Mouse (Mus musculus): ENCODE data around the gene Acot1. TPM values are rescaled to one million over a fixed set of nuclear protein-coding genes. Genes with fewer than 3 reads are reported as not detected.
"Not testable (repeated sequence)": the region's sequence is repeated elsewhere in the genome, so short reads cannot be mapped to it uniquely, and the experiment has no call there.

Gene Acot1
- total RNA-seq (2014; rRNA removed; ENCODE audit: low replicate concordance) (71.5 and 122 TPM in 2 replicates), polyA plus RNA-seq (2015; fragmentation: Nextera tagmentation; extraction: Ambion mirVana) (137 and 142 TPM in 2 replicates)

DNA sequence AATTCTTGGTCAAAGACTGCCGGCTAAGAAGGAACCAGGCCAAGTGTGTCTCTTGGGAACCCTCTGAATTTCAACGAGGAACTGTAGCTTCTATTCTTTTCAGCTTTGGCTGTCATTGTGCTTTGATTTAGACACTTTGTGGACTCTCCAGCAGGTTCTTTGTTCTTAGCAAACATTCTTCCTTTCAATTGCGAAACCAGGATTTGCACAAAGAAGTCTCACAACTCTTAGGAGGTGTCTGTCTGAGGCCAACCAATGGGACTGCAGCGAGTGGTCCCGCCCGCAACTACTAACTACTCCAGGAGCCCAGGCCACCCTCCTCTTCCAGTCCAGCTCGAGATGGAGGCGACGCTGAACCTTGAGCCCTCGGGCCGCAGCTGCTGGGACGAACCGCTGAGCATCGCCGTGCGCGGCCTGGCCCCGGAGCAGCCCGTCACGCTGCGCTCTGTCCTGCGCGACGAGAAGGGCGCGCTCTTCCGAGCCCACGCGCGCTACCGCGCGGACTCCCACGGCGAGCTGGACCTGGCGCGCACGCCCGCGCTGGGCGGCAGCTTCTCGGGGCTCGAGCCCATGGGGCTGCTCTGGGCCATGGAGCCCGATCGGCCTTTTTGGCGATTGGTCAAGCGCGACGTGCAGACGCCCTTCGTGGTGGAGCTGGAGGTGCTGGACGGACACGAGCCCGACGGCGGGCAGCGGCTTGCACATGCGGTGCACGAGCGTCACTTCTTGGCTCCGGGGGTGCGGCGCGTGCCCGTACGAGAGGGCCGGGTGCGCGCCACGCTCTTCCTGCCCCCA lies at the start of gene Acot1:
Acot1 (plus strand) TSS at position 320 of the 795 bp plus-strand sequence.
- not testable (repeated sequence) for H3K9me3 ChIP-seq (replicated peaks; ENCODE audit: control insufficient read depth, low read length); H3K36me3 ChIP-seq (replicated peaks; ENCODE audit: control insufficient read depth, insufficient read depth, low read length); H3K27me3 ChIP-seq (ENCODE audit: control insufficient read depth, insufficient read depth, low read length)
- Histone ChIP-seq H3K4me3 (ENCODE audit: low read depth, low read length) (peak within 1 kb of the TSS; percentile 55), H3K9ac (replicated peaks; ENCODE audit: low read depth, low read length) (peak within 1 kb of the TSS; percentile 60), H3K27ac (ENCODE audit: low read depth) (peak within 1 kb of the TSS; percentile 71), H3K4me2 (ENCODE audit: low read depth, low read length) (peak within 1 kb of the TSS; percentile 68), H3K4me1 (ENCODE audit: control insufficient read depth, insufficient read depth) (peaks cover 15% of the 10 kb centered on the region)
- DNase-seq (ENCODE audit: low spot score), result peak; percentile 87
- WGBS, result 1% methylated on average over 53 of the region's 70 CpGs
- peak; percentile 94 for ATAC-seq (ENCODE audit: insufficient read depth, low read depth)

DNA sequence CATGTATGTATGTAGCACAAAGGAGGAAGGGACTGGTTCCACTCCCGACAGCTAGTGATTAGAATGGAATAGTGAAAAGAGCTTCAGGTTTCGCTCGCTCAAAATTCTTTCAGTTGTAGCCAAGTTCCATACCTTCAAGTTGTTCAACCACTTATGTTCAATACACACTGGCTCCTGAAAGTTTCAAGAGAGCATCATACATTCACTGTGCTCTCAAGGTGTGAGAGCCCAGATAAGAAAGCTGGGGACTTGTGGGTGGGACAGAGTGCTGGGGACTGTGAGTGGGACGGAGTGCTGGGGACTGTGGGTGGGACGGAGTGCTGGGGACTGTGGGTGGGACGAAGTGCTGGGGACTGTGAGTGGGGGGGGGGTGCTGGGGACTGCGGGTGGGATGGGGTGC lies 44.1 kb upstream of the Acot1 start:
- ATAC-seq (ENCODE audit: insufficient read depth, low read depth) (no peak), DNase-seq (ENCODE audit: low spot score) (no peak)
- 76% methylated on average over 7 of the region's 7 CpGs for WGBS
- H3K4me2 ChIP-seq (ENCODE audit: low read depth, low read length), result no peak overlapping the region
- no peaks in the 10 kb centered on the region for H3K9me3 ChIP-seq (replicated peaks; ENCODE audit: control insufficient read depth, low read length)
- H3K27ac ChIP-seq (ENCODE audit: low read depth), result no peak overlapping the region
- no peaks in the 10 kb centered on the region for H3K36me3 ChIP-seq (replicated peaks; ENCODE audit: control insufficient read depth, insufficient read depth, low read length)
- no peak for TF ChIP-seq CTCF (IDR thresholded peaks at IDR 0.05; ENCODE audit: low read depth)
- TF ChIP-seq EP300 (IDR thresholded peaks at IDR 0.05; ENCODE audit: low read depth), result no peak
- H3K9ac ChIP-seq (replicated peaks; ENCODE audit: low read depth, low read length), result no peak overlapping the region
- no peaks in the 10 kb centered on the region for H3K27me3 ChIP-seq (ENCODE audit: control insufficient read depth, insufficient read depth, low read length)
- H3K4me3 ChIP-seq (ENCODE audit: low read depth, low read length), result no peak overlapping the region
- no peaks in the 10 kb centered on the region for H3K4me1 ChIP-seq (ENCODE audit: control insufficient read depth, insufficient read depth)

DNA sequence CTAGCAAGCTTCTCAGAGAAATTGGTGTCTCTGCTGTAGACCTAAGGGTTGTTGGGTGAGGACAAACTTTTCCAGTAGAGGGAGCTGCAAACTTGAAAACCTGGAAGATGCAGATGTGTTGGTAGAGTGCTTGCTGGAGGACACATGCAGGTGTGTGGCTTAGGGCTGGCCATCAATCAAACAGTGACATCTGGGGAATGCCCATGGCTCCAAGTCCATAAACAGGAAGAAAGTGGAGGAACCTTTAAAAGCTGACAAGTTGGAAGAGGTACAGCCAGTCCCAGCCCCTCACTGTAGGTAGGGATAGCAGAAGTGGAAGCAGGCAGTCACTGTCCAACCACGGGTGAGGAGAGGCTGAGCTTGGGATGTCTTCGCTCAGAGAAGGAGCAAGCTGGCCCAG lies 37.2 kb upstream of the Acot1 start:
- Histone ChIP-seq H3K27ac (ENCODE audit: low read depth) (no peak overlapping the region), H3K9me3 (replicated peaks; ENCODE audit: control insufficient read depth, low read length) (no peaks in the 10 kb centered on the region), H3K36me3 (replicated peaks; ENCODE audit: control insufficient read depth, insufficient read depth, low read length) (no peaks in the 10 kb centered on the region), H3K4me1 (ENCODE audit: control insufficient read depth, insufficient read depth) (no peaks in the 10 kb centered on the region), H3K9ac (replicated peaks; ENCODE audit: low read depth, low read length) (no peak overlapping the region), H3K27me3 (ENCODE audit: control insufficient read depth, insufficient read depth, low read length) (no peaks in the 10 kb centered on the region), H3K4me3 (ENCODE audit: low read depth, low read length) (no peak overlapping the region), H3K4me2 (ENCODE audit: low read depth, low read length) (no peak overlapping the region)
- DNase-seq (ENCODE audit: low spot score) (peak; percentile 61), ATAC-seq (ENCODE audit: insufficient read depth, low read depth) (peak; percentile 49; the same call in 1 of the 2 replicates)
- TF ChIP-seq CTCF (IDR thresholded peaks at IDR 0.05; ENCODE audit: low read depth), result peak; percentile 78
- TF ChIP-seq EP300 (IDR thresholded peaks at IDR 0.05; ENCODE audit: low read depth), result no peak
- WGBS, result 61% methylated on average over 2 of the region's 2 CpGs

DNA sequence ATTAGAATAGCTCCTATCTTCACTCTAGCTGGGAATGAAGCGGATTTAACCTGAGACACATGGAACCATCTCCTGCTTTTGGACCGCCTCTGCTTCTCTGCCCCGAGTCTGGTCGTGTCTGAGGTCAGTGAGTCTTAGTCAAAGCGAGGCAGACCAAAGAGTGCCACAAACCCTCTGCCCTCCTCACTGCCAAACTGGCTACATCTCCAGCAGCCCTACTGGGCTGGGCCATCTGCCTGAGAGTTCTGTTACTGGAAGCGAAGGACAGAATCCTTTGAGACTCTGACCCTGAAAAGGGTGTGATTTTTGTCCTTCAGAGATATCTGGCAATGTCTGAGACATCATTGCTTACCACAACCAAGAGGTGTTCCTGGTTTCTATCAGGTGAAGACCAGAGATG lies 30.4 kb upstream of the Acot1 start:
- Histone ChIP-seq H3K4me1 (ENCODE audit: control insufficient read depth, insufficient read depth) (no peaks in the 10 kb centered on the region), H3K9ac (replicated peaks; ENCODE audit: low read depth, low read length) (no peak overlapping the region), H3K4me3 (ENCODE audit: low read depth, low read length) (no peak overlapping the region), H3K9me3 (replicated peaks; ENCODE audit: control insufficient read depth, low read length) (no peaks in the 10 kb centered on the region), H3K4me2 (ENCODE audit: low read depth, low read length) (no peak overlapping the region), H3K27me3 (ENCODE audit: control insufficient read depth, insufficient read depth, low read length) (no peaks in the 10 kb centered on the region), H3K36me3 (replicated peaks; ENCODE audit: control insufficient read depth, insufficient read depth, low read length) (no peaks in the 10 kb centered on the region), H3K27ac (ENCODE audit: low read depth) (no peak overlapping the region)
- DNase-seq (ENCODE audit: low spot score) (no peak), ATAC-seq (ENCODE audit: insufficient read depth, low read depth) (no peak)
- TF ChIP-seq EP300 (IDR thresholded peaks at IDR 0.05; ENCODE audit: low read depth), result no peak
- TF ChIP-seq CTCF (IDR thresholded peaks at IDR 0.05; ENCODE audit: low read depth), result no peak
- 89% methylated on average over 6 of the region's 6 CpGs for WGBS

DNA sequence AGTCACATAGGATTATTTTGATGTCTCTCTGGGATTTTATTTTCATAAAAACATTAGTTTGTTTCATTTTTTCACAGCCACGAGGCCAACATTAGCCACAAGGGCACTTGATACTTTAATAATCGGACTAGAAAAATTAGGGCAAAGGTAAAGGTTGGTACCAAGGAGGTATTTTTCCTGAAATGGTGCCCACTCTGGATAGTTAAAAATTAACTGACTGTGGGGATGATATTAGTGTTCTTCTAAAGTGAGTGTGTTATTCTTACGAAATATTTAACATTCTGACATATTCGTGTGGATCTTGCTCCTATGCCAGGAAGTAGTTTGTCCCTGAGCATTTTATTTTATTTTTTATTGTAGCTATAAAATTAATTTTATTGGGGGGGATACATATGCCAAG lies 27.7 kb upstream of the Acot1 start:
- H3K27ac ChIP-seq (ENCODE audit: low read depth), result no peak overlapping the region
- H3K9ac ChIP-seq (replicated peaks; ENCODE audit: low read depth, low read length), result no peak overlapping the region
- peaks cover 8% of the 10 kb centered on the region for H3K4me1 ChIP-seq (ENCODE audit: control insufficient read depth, insufficient read depth)
- 82% methylated on average over 4 of the region's 4 CpGs for WGBS
- H3K36me3 ChIP-seq (replicated peaks; ENCODE audit: control insufficient read depth, insufficient read depth, low read length), result no peaks in the 10 kb centered on the region
- ATAC-seq (ENCODE audit: insufficient read depth, low read depth), result no peak
- no peaks in the 10 kb centered on the region for H3K9me3 ChIP-seq (replicated peaks; ENCODE audit: control insufficient read depth, low read length)
- no peak overlapping the region for H3K4me2 ChIP-seq (ENCODE audit: low read depth, low read length)
- DNase-seq (ENCODE audit: low spot score), result no peak
- no peak overlapping the region for H3K4me3 ChIP-seq (ENCODE audit: low read depth, low read length)
- TF ChIP-seq EP300 (IDR thresholded peaks at IDR 0.05; ENCODE audit: low read depth) (no peak), CTCF (IDR thresholded peaks at IDR 0.05; ENCODE audit: low read depth) (no peak)
- H3K27me3 ChIP-seq (ENCODE audit: control insufficient read depth, insufficient read depth, low read length), result no peaks in the 10 kb centered on the region

DNA sequence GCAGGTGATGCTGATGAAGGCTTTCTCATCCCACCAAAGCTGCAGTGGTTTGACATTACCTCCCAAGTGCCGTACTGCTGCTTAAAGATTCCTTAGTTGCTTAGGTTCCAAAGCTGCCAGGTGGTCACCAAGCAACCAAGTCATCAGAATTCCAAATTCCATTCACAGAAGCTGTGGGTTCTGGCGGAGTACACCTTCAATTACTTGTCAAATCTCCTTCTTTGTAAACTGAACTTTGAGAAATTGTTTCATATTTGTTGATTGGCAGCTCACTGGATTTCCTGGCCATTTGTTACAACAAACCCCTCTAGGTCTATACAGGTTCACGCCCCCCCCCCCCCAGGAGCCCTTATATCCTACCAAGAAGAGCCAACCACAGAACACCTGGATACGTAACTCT lies 24.5 kb upstream of the Acot1 start, which contains the start of gene Heatr4:
Heatr4 (minus strand) TSS at position 101 of the 400 bp plus-strand sequence.
- no peak for TF ChIP-seq CTCF (IDR thresholded peaks at IDR 0.05; ENCODE audit: low read depth)
- no peak for TF ChIP-seq EP300 (IDR thresholded peaks at IDR 0.05; ENCODE audit: low read depth)
- Histone ChIP-seq H3K9me3 (replicated peaks; ENCODE audit: control insufficient read depth, low read length) (no peaks in the 10 kb centered on the region), H3K4me3 (ENCODE audit: low read depth, low read length) (no peak within 1 kb of the TSS), H3K36me3 (replicated peaks; ENCODE audit: control insufficient read depth, insufficient read depth, low read length) (no peaks in the 10 kb centered on the region), H3K4me2 (ENCODE audit: low read depth, low read length) (no peak within 1 kb of the TSS), H3K27me3 (ENCODE audit: control insufficient read depth, insufficient read depth, low read length) (no peaks in the 10 kb centered on the region), H3K4me1 (ENCODE audit: control insufficient read depth, insufficient read depth) (peaks cover 22% of the 10 kb centered on the region), H3K27ac (ENCODE audit: low read depth) (no peak within 1 kb of the TSS), H3K9ac (replicated peaks; ENCODE audit: low read depth, low read length) (no peak within 1 kb of the TSS)
- DNase-seq (ENCODE audit: low spot score), result no peak
- no peak for ATAC-seq (ENCODE audit: insufficient read depth, low read depth)
- 89% methylated on average over 4 of the region's 4 CpGs for WGBS

All from heart, postnatal 0 days (tissue).